Mouse (Mus musculus) forebrain, embryonic 12.5 days (tissue): ENCODE measurements around the gene Pcyt1a. TPM values are rescaled to one million over a fixed set of nuclear protein-coding genes. Genes with fewer than 3 reads are reported as not detected.

Experiments
- ATAC-seq: fragments of 200-750 bp; cut with Nextera tagmentation; 2 replicates; pipeline ENCODE4 v1.8.0; 2017; ENCODE audit warnings: moderate TSS enrichment; ENCODE audit not compliant: low FRiP score
- H3K27ac ChIP-seq: fragments of 300-500 bp; sonication (generic); 2 replicates; pipeline ENCODE4 v1.5.1; 2016; ENCODE audit warnings: mild to moderate bottlenecking
- H3K27me3 ChIP-seq: fragments of 300-500 bp; sonication (generic); 2 replicates; pipeline ENCODE4 v1.6.1; 2016; ENCODE audit warnings: mild to moderate bottlenecking
- H3K36me3 ChIP-seq: fragments of 300-500 bp; sonication (generic); replicated peaks from 2 replicates; pipeline ENCODE4 v1.6.1; 2016; ENCODE audit warnings: mild to moderate bottlenecking
- H3K4me1 ChIP-seq: fragments of 300-500 bp; sonication (generic); 2 replicates; pipeline ENCODE4 v1.6.1; 2016
- H3K4me2 ChIP-seq: fragments of 300-500 bp; sonication (generic); 2 replicates; pipeline ENCODE4 v1.6.1; 2016; ENCODE audit warnings: mild to moderate bottlenecking, moderate library complexity
- H3K4me3 ChIP-seq: fragments of 300-500 bp; sonication (generic); replicated peaks from 2 replicates; pipeline ENCODE4 v1.5.1; 2016; ENCODE audit warnings: mild to moderate bottlenecking
- H3K9ac ChIP-seq: fragments of 300-500 bp; sonication (generic); 2 replicates; pipeline ENCODE4 v1.6.1; 2016; ENCODE audit warnings: mild to moderate bottlenecking
- H3K9me3 ChIP-seq: fragments of 300-500 bp; sonication (generic); 2 replicates; pipeline ENCODE4 v1.6.1; 2016
- WGBS: fragments of 180-500 bp; shearing (Covaris S2); methylation state at CpG from one replicate; pipeline ENCODE4 v1.1.7; 2016; 5-methylcytosine and 5-hydroxymethylcytosine counted together
- polyA plus RNA-seq: library from polyadenylated mRNA; unstranded; fragments of >200 nt; fragmentation: Nextera tagmentation; extraction: Ambion mirVana; gene quantifications from 2 replicates; pipeline ENCODE4 v1.2.1, GENCODE M21; 2016

The Pcyt1a gene
- polyA plus RNA-seq, 1 experiment from 2014 or later = 42.7 TPM

- Histone ChIP-seq H3K9me3 (no peaks in the 10 kb centered on the region), H3K27me3 (peaks cover 4% of the 10 kb centered on the region; the same call in 1 of the 2 replicates), H3K4me2 (no peak overlapping the region), H3K4me1 (peaks cover 29% of the 10 kb centered on the region), H3K36me3 (no peaks in the 10 kb centered on the region), H3K27ac (no peak overlapping the region), H3K9ac (no peak overlapping the region), H3K4me3 (no peak overlapping the region)
- no peak for ATAC-seq
- 84% methylated on average over 12 of the region's 12 CpGs for WGBS
Measured at GRCm38 (mm10) chr16:32517785-32518481, 87.2 kb downstream of the Pcyt1a start.

- H3K9ac ChIP-seq = no peak overlapping the region
- no peak overlapping the region for H3K4me2 ChIP-seq
- no peaks in the 10 kb centered on the region for H3K9me3 ChIP-seq
- H3K4me1 ChIP-seq = peaks cover 37% of the 10 kb centered on the region
- no peak for ATAC-seq
- no peaks in the 10 kb centered on the region for H3K36me3 ChIP-seq
- 81% methylated on average over 15 of the region's 15 CpGs for WGBS
- H3K27me3 ChIP-seq = peaks cover 4% of the 10 kb centered on the region; the same call in 1 of the 2 replicates
- H3K27ac ChIP-seq = peak overlapping the region; percentile 53
- H3K4me3 ChIP-seq = no peak overlapping the region
Measured at GRCm38 (mm10) chr16:32519656-32520371, 89.1 kb downstream of the Pcyt1a start.

- Histone ChIP-seq H3K4me3 (no peak overlapping the region), H3K27ac (peak overlapping the region; percentile 53), H3K9ac (no peak overlapping the region; the same call in 1 of the 2 replicates), H3K9me3 (no peaks in the 10 kb centered on the region), H3K4me2 (no peak overlapping the region), H3K27me3 (peaks cover 4% of the 10 kb centered on the region; the same call in 1 of the 2 replicates), H3K4me1 (peaks cover 35% of the 10 kb centered on the region), H3K36me3 (no peaks in the 10 kb centered on the region)
- ATAC-seq = no peak
- WGBS = 44% methylated on average over 9 of the region's 9 CpGs
Measured at GRCm38 (mm10) chr16:32520372-32520748, 89.6 kb downstream of the Pcyt1a start.

GRCm38 (mm10) chr16:32522578-32523194 is 92.0 kb downstream of the Pcyt1a start:
- ATAC-seq = no peak
- Histone ChIP-seq H3K36me3 (no peaks in the 10 kb centered on the region), H3K9me3 (no peaks in the 10 kb centered on the region), H3K4me3 (no peak overlapping the region), H3K9ac (no peak overlapping the region), H3K27ac (no peak overlapping the region), H3K4me1 (peaks cover 20% of the 10 kb centered on the region), H3K27me3 (peaks cover 4% of the 10 kb centered on the region; the same call in 1 of the 2 replicates), H3K4me2 (no peak overlapping the region)
- WGBS = 88% methylated on average over 6 of the region's 6 CpGs

GRCm38 (mm10) chr16:32523462-32524243 is 92.9 kb downstream of the Pcyt1a start:
- H3K4me2 ChIP-seq = no peak overlapping the region
- H3K27ac ChIP-seq = 0 out of 2 replicates have a peak overlapping the region, but pooled peaks have one; percentile 26

GRCm38 (mm10) chr16:32524244-32524615 is 93.5 kb downstream of the Pcyt1a start:
- H3K9ac ChIP-seq = no peak overlapping the region
- WGBS = 68% methylated on average over 5 of the region's 5 CpGs
- no peaks in the 10 kb centered on the region for H3K36me3 ChIP-seq
- no peak for ATAC-seq
- H3K27me3 ChIP-seq = peaks cover 4% of the 10 kb centered on the region; the same call in 1 of the 2 replicates
- no peak overlapping the region for H3K4me3 ChIP-seq
- peaks cover 20% of the 10 kb centered on the region for H3K4me1 ChIP-seq
- H3K27ac ChIP-seq = 0 out of 2 replicates have a peak overlapping the region, but pooled peaks have one; percentile 25
- H3K9me3 ChIP-seq = no peaks in the 10 kb centered on the region
- H3K4me2 ChIP-seq = no peak overlapping the region

More at GRCm38 (mm10) chr16:32523462-32524243, 92.9 kb downstream of the Pcyt1a start:
- peak; percentile 49; the same call in 1 of the 2 replicates for ATAC-seq
- H3K9ac ChIP-seq = no peak overlapping the region
- H3K27me3 ChIP-seq = peaks cover 4% of the 10 kb centered on the region; the same call in 1 of the 2 replicates
- H3K4me3 ChIP-seq = no peak overlapping the region
- H3K4me1 ChIP-seq = peaks cover 20% of the 10 kb centered on the region
- H3K9me3 ChIP-seq = no peaks in the 10 kb centered on the region
- H3K36me3 ChIP-seq = no peaks in the 10 kb centered on the region
- 75% methylated on average over 8 of the region's 8 CpGs for WGBS

Other genes with a start within 250 kb of the Pcyt1a start
- gene Fbxo45, start 183.8 kb upstream of the Pcyt1a start, polyA plus RNA-seq = 14.3 and 25.8 TPM in 2 replicates
- gene Wdr53, start 183.7 kb upstream of the Pcyt1a start, polyA plus RNA-seq = 16.8 and 17.8 TPM in 2 replicates
- gene Smco1, start 159.5 kb upstream of the Pcyt1a start, polyA plus RNA-seq = not detected in 2 replicates
- gene Rnf168, start 153.5 kb upstream of the Pcyt1a start, polyA plus RNA-seq = 33.6 and 38.4 TPM in 2 replicates
- gene Ubxn7, start 98.7 kb upstream of the Pcyt1a start, polyA plus RNA-seq = 30.0 and 35.1 TPM in 2 replicates
- gene Tm4sf19, start 30.4 kb upstream of the Pcyt1a start, polyA plus RNA-seq = not detected in 2 replicates
- 31.8 and 34.6 TPM in 2 replicates for gene Tctex1d2, start 11.2 kb upstream of the Pcyt1a start, polyA plus RNA-seq
- gene Slc51a, start 57.0 kb downstream of the Pcyt1a start, polyA plus RNA-seq = 0.27 and 0.40 TPM in 2 replicates
- gene Zdhhc19, start 65.3 kb downstream of the Pcyt1a start, polyA plus RNA-seq = not detected in 2 replicates
- gene Tfrc, start 178.0 kb downstream of the Pcyt1a start, polyA plus RNA-seq = 59.2 and 65.4 TPM in 2 replicates
- 13.9 and 14.2 TPM in 2 replicates for gene Tnk2, start 213.0 kb downstream of the Pcyt1a start, polyA plus RNA-seq